Mouse (Mus musculus) testis, postnatal 10 days (tissue): ENCODE data around the gene Zfp184.
"Not testable (repeated sequence)": the region's sequence is repeated elsewhere in the genome, so short reads cannot be mapped to it uniquely, and the experiment has no call there.

Experiments used
- DNase-seq: peaks from one replicate; pipeline ENCODE4 v3.0.0; 2021; ENCODE audit warnings: low spot score

Zfp184 gene

DNA sequence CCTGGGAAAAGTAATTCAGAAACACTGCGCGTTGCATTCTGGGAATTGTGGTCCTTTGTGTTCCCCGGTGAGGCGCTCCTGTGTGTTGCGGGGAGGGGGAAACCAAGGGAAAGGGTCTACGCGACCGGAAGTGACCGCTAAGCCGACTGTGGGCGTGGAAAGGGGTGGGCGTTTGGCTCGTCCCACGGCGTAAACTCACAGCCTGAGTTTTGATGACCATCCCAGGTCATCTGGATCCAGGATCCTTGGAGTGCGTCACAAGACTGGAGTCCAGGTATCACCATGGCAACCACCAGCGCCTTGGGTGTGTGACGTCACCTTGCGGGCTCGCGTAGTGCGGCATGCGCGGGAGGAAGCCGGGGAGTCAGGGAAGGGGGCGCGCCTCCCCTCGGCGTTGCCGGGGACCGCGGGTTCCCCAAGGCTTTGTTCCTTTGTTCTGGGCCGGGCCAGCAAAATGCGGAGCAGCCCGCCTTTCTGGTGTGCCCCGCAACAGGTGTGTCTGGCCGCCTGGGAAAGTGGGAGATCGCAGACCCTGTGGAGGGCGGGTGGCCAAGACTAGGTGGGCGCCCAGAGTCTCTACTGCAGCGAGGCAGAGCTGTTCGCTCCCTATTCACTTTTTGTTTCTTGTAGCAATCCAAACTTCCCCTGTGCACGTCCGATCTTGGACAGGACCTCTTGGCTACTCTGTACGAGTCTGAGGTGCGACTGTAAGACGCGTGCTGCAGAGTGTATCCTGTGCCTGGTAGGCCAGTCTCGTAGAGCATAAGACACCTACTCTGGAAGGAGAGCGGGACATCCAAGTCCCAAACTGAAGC, at the start of gene Zfp184:
Gene Zfp184, plus strand, starts transcription at position 169 of the 815 bp plus-strand sequence.
- DNase-seq = peak; percentile 93

DNA sequence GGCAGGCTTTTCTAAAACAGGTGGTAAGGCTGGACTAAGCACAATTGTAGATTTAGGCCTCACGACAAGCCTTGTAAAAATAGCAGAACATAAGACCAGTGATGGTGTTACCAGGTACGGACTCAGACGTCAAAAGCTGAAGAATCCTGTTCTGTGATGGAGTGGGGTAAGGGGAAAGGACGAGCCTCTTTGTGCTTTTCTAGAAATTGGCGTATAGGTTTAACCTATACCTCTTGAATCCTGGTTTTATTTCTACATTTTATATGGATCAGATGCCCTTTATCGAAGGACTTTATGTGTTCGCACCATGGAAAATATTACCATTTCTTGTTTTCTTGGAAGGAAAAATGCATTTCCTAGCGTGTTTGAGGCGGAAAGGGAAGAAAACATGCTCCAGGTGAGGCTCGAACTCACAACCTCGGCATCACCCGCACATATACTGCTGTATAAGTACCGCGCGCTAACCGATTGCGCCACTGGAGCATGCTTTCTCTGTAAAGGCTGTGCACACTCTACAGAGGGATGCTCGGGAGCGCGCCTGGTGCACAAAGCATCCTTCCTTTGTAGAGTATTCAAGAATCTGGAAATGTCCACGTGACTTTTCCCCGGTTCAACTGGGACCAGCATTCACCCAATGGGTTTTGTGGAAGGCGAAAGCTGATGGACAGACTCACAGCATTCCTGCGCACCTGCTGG, 48.2 kb upstream of the Zfp184 start:
- DNase-seq = no peak

DNA sequence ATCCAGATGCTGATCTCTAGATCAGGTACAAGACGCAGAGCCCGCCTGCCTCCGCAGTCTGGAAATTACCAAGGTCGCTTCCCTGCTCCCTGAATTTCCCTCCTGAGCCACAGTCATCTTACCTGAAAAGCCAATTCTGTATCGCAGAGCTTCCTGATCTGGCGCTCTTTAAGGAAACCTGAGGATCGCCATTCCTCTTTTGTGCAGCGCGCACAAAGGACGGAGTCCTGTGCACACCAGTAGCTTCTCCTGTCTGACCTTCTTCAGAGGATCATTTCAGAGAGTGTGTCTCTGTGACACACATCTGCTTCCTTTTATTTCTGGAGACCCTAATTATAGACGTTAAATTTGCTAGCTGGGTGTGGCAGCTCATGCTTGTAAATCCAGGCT, 47.7 kb upstream of the Zfp184 start:
- no peak for DNase-seq

GRCm38 (mm10) chr13:21900870-21901565, 43.9 kb upstream of the Zfp184 start:
- not testable (repeated sequence) for DNase-seq

DNA sequence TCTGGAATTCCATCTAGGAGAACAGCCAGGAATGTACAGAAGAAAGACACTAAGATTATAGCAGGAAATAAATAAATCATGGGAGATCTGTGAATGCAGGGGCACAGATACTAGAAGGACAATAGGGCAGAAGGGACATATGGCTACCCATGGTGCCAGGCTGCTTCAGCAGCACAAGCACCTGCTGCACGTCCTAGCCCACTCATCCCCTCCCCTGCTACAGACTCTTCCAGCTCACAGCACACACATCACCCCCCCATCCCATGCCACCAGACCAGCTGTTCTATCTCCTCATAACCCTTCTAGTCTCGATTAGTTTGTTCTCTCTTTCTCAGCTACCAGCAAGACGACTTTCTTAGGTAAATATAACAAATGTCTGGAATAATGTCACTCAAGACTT, 41.4 kb upstream of the Zfp184 start:
- DNase-seq = no peak

DNA sequence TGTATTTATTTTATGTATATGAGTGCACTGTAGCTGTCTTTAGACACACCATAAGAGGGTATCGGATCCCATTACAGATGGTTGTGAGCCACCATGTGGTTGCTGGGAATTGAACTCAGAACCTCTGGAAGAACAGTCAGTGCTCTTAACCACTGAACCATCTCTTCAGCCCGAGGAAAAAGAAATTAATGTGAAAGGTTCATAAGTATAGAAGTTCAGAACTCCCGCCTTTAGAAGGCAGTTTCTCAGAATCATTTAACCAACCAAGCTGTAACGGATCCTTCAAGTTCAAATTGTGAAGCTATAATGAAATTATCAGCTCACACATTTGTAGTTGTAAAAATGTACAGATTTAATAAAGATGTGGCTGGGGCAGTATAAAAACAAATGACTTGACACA, 40.8 kb upstream of the Zfp184 start:
- DNase-seq = not testable (repeated sequence)

DNA sequence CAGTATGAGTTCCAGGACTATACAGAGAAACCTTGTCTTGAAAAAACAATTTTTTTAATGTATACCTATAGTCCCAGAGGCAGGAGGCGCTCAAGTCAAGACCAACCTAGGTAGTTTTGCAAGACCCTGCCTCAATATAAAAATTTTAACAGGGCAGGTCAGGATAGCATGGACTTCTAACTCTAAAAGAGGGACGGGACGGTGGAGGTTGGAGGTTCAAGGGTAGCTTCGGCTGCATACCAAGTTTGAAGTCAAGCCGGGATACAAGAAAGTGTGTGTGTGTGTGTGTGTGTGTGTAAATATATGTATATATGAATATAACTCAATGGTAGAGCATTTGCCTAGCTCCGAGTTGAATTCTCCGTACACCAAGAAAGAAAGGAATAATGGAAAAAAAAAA, 38.6 kb upstream of the Zfp184 start:
- no peak for DNase-seq

- no peak for DNase-seq
Observed at GRCm38 (mm10) chr13:21906946-21907806, 37.7 kb upstream of the Zfp184 start.

DNA sequence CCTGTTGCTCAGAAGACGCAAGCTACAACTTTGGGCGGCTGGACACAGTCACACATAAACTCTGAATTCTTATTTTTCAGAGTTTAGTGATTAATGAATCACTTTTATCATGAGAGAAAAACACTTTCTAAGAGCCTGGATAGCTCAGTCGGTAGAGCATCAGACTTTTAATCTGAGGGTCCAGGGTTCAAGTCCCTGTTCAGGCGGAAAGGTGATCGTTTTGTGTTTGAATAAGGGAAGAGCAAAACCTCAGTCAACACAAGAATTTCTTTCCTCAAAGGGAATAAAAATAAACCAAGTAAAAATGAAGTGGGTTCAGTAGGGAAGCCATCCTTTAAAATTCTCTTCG, 37.1 kb upstream of the Zfp184 start:
- not testable (repeated sequence) for DNase-seq

GRCm38 (mm10) chr13:21910735-21911134, 34.2 kb upstream of the Zfp184 start:
- DNase-seq = no peak

DNA sequence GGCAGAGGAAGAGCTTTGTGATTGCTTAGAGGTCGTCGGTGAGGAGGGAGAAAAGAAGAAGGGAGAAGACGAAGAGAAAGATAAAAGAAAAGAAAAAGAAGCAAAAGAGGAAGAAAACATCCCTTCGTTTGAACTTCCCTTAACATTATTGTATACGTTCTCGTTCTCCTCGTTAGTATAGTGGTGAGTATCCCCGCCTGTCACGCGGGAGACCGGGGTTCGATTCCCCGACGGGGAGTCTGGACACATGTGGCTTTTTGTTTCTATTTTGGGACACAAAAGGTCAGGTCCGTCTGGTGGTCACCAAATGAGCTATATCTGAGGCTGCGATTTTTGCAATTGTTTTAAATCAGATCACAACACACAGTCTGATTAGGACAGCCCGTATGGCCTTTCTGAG, 33.7 kb upstream of the Zfp184 start:
- DNase-seq = no peak

- DNase-seq = no peak
Observed at GRCm38 (mm10) chr13:21913854-21914253, 31.0 kb upstream of the Zfp184 start.

- no peak for DNase-seq
Observed at GRCm38 (mm10) chr13:21914599-21914998, 30.3 kb upstream of the Zfp184 start.

- no peak for DNase-seq
Observed at GRCm38 (mm10) chr13:21915487-21915886, 29.4 kb upstream of the Zfp184 start.

- DNase-seq = no peak
Observed at GRCm38 (mm10) chr13:21916056-21916455, 28.8 kb upstream of the Zfp184 start.

- DNase-seq = no peak
Observed at GRCm38 (mm10) chr13:21917040-21917439, 27.9 kb upstream of the Zfp184 start.

DNA sequence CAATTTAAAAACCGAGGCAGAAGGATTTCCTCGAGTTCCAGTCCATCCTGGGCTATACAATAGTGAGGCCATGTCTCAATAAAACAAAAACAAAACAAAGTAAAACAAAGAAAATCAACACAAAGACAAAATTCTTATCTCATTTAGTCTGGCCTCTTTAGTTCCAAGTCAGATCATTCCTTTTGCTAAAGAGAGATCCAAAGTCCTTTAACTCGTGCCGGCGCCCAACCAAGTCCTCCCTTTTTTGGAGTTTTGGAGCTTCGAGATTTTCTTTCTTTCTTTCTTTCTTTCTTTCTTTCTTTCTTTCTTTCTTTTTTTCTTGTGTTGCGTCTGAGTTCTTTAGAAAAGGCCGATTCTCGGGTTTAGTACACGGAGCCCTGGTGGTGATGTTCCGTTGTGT, 27.4 kb upstream of the Zfp184 start:
- no peak for DNase-seq

- DNase-seq = no peak
Observed at GRCm38 (mm10) chr13:21917992-21918391, 26.9 kb upstream of the Zfp184 start.

DNA sequence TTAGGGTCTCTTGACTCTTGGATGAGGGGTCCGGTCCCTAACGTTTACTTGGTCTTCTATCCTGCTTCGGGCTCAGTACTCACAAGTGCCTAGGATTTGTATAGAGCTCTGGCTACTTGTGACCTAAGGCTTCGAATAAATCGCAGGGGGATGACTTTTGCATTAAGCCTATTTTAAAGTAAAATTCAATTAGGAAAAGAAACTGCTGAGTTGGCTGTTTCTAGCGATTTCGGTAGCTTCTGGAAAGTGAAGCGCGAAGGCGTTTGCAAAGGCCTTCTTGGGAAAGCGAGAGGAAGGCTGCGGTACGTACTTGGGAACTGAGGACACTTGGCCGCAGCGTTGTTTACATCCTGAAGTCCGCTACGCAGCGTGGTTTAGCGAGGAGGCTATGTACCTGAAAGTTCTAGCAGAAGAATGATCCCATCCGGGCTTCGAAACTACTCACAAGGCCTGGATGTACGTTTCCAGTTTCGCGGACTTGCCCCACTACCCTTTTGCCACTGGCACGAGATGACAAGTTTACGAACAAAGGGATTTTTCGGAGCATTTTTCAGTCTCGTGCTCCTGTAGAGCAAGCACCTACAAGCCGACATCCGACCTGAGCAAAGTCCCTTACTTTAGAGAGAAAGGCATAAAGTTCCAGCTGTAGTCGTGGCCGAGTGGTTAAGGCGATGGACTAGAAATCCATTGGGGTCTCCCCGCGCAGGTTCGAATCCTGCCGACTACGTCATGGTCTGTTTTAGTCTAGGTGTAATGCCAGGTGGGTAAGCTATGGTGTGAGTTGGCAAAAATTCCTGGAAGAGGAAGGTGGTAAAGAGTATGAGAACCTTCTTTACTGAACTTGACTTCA, 26.1 kb upstream of the Zfp184 start:
- DNase-seq = peak; percentile 62

- no peak for DNase-seq
Observed at GRCm38 (mm10) chr13:21919836-21920431, 25.0 kb upstream of the Zfp184 start.
